Mouse (Mus musculus): ENCODE data around the gene Tstd3. TPM values are rescaled to one million over a fixed set of nuclear protein-coding genes. Genes with fewer than 3 reads are reported as not detected.
A peak's percentile ranks its signal among the peaks of the same experiment; 100 is the strongest.
"Not testable (repeated sequence)": the region's sequence is repeated elsewhere in the genome, so short reads cannot be mapped to it uniquely, and the experiment has no call there.

Tstd3 gene
- total RNA-seq, 2 experiments from 2014 or later = 13.1 to 13.5 TPM

- DNase-seq = no peak
Measured at GRCm38 (mm10) chr4:21745723-21746122, 21.3 kb downstream of the Tstd3 start.

GRCm38 (mm10) chr4:21744142-21744541 is 22.9 kb downstream of the Tstd3 start:
- DNase-seq = not testable (repeated sequence)

- DNase-seq = no peak
Measured at GRCm38 (mm10) chr4:21739169-21739568, 27.8 kb downstream of the Tstd3 start.

- peak; percentile 89 for DNase-seq
Measured at GRCm38 (mm10) chr4:21727615-21728165, 39.3 kb downstream of the Tstd3 start, which contains the start of gene Ccnc. Gene Ccnc, plus strand, starts transcription at chr4:21727701.

- DNase-seq = peak; percentile 21
Measured at GRCm38 (mm10) chr4:21726912-21727614, 39.9 kb downstream of the Tstd3 start.

- no peak for DNase-seq
Measured at GRCm38 (mm10) chr4:21722752-21723334, 44.2 kb downstream of the Tstd3 start.

GRCm38 (mm10) chr4:21712147-21712546 is 54.9 kb downstream of the Tstd3 start:
- peak; percentile 72 for DNase-seq

Other genes with a start within 250 kb of the Tstd3 start
- gene Prdm13, start 81.2 kb downstream of the Tstd3 start, total RNA-seq (2021) = not detected
- gene Ccnc, start 39.5 kb downstream of the Tstd3 start, total RNA-seq (2021) = 10 to 100 TPM in 1 of 2 experiments, 1 to 10 TPM in 1; 9.8 to 11.2 TPM
- gene Usp45, start 56 bp downstream of the Tstd3 start, total RNA-seq (2021) = 10 to 100 TPM; 17.2 to 17.4 TPM
- gene Pnisr, start 80.4 kb upstream of the Tstd3 start, total RNA-seq (2021) = 10 to 100 TPM; 32.4 to 37.5 TPM
- 10 to 100 TPM; 15.8 to 17.5 TPM for gene Coq3, start 112.5 kb upstream of the Tstd3 start, total RNA-seq (2021)
- gene Faxc, start 164.1 kb upstream of the Tstd3 start, total RNA-seq (2021) = 1 to 10 TPM in 1 of 2 experiments, under 1 TPM in 1; 0.83 to 1.4 TPM